Mouse (Mus musculus) adrenal gland, adult 8-10 months (tissue): ENCODE measurements around the gene Srgap1. TPM values are rescaled to one million over a fixed set of nuclear protein-coding genes. Genes with fewer than 3 reads are reported as not detected.

ENCODE experiments used
- DNase-seq: peaks from one replicate; pipeline ENCODE4 v3.0.0; 2022
- total RNA-seq, 4 experiments: library from RNA; stranded (reverse); gene quantifications; 2 replicates each; pipeline ENCODE4 v1.2.4; 2022

The Srgap1 gene
- total RNA-seq, 4 experiments from 2014 or later, result 1.2 to 2.0 (median 1.6) TPM

DNA sequence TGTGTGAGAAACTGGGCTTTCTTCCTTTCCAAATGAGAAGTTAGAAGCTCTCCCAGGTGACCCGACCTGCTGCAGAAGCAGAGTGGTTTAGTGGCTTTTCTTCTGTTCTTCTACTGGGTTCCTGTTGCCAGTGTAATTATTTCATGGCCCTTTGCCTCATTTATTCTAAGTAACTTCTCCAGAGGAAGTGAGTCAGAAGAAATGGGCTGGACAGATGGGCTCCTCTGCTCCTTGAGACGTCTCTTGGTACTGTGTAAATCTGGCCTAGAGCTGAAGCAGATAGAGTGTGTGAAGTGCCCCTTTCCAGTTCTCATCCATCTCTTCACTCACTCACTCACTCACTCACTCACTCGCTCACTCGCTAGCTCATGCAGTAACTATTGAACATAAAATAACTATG lies 290.4 kb downstream of the Srgap1 start:
- no peak for DNase-seq

GRCm38 (mm10) chr10:121755822-121756221 lies 291.3 kb downstream of the Srgap1 start:
- no peak for DNase-seq

DNA sequence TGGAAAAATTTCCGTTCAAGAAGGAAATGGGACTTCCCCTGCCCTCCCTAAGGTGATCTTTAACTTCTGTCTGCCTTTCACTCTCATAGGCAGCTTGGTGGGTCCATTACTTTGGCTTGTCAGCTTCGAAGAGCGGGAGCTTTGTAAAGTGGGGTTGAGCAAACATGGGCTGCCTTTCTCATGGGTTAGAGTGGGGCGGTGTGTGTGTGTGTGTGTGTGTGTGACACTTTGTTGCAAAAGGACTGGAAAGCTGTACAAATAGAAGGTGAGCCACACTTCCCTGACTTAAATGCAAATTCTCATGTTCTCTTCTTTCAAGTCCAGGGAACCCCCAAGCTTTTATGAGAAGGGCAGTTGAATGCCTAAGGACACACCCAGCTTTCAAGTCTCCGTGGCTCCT lies 292.9 kb downstream of the Srgap1 start:
- no peak for DNase-seq

- DNase-seq, result no peak
These were observed 296.9 kb downstream of the Srgap1 start for GRCm38 (mm10) chr10:121750175-121750574.

- DNase-seq, result no peak
These were observed 304.8 kb downstream of the Srgap1 start for GRCm38 (mm10) chr10:121742336-121742735.

DNA sequence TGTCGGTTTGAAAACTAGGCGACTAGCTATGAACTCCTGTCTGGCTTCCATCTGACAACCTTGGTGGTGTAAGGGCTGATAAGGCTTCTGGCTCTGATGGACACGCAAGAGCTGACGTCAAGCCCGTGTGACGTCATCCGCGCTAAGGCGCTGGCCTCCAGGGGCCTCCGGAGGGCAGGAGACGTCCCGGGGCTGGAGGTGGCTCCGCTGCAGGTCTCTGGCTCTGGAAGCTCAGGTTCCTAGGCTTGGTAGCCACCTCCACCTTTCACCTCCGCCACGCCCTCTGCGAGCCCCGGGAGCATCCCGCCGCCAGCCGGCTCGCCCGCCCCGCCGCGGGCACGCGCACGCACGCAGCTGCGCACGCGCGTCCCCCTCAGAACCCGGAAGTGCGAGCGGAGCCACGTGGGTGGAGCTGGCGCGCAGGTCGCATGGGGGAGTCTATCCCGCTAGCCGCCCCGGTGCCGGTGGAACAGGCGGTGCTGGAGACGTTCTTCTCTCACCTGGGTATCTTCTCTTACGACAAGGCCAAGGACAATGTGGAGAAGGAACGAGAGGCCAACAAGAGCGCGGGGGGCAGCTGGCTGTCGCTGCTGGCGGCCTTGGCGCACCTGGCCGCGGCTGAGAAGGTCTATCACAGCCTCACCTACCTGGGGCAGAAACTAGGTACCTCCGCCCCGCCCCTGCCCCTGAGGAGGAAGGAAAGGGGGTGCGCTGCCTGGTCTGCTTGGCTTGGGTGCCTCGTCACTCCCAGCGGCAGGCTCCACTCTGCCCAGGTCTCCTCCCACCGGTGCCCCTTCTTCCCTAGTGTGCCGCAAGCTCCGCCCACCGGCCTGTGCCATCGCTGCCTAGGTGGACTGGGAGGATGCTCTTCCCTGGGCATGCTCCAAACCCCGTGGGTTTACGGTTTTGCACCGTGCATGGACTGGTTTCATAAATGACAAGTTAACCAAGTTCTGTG lies 307.3 kb downstream of the Srgap1 start, which contains the start of gene BC048403:
TSS of gene BC048403 (plus strand) at position 390 of the 958 bp plus-strand sequence.
- peak; percentile 80 for DNase-seq

GRCm38 (mm10) chr10:121737256-121737655 lies 309.9 kb downstream of the Srgap1 start:
- no peak for DNase-seq

- DNase-seq, result no peak
These were observed 314.6 kb downstream of the Srgap1 start for GRCm38 (mm10) chr10:121732542-121732941.

DNA sequence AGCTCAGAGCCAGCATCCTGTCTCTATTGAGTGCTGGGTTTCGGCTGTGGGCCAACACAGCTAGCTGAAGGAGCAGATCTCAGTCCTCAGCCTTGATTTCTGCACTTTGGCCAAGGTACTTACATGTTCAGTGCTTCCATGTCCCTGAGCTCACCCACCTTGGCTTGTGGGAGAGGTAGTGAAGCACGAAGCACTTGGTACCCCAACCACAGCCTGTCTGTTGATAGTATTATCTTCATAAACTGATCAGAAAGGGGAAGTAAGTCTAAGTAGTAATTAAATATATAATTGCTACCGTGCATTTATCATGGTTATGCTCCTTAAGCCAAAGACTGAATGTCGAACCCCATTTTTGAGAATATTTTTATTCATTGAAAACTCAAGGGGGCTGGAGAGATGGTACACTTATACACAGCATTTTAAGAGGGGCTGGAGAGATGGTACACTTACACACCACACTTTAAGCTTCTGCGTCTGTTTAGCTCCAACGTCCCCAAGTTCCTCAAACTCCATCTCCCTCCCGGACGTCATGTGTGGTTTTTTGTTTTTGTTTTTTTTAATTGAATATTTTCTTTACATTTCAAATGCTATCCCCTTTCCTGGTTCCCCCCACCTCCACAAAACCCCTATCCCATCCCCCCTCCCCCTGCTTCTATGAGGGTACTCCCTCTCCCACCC lies 315.9 kb downstream of the Srgap1 start:
- DNase-seq, result no peak

Other genes starting within 250 kb of the Srgap1 start
- gene Rxylt1, start 50.1 kb upstream of the Srgap1 start, total RNA-seq, result 10 to 100 TPM; 36.7 to 50.4 (median 48.6) TPM